In genomic region chr10:66852708-66853107, GRCm38 (mm10) we compare ENCODE assay signal across 10 mouse cellular contexts.
DNase-seq lines count a peak whose midpoint lies in the region; ATAC-seq and TF ChIP-seq lines count a peak whose summit lies in the region.
"Had no signal": no experiment of that assay in that cellular context is flagged by ENCODE, and none has a peak within 500 bp of the region (broad histone marks: within the 10 kb centered on the region; RNA-seq: fewer than 3 reads in every experiment).

No protein-coding gene starts in this region.

- no peak overlapping the region for H3K27ac ChIP-seq in heart, embryonic 13.5 days (replicated peaks)
- peak overlapping the region; percentile 51 for H3K27ac ChIP-seq in embryonic fibroblast, embryonic 13.5 days (ENCODE audit: insufficient read depth, low read length)
- H3K27ac ChIP-seq: hindbrain, embryonic 15.5 days; limb, embryonic 12.5 days had no signal

- TF ChIP-seq CTCF in embryonic fibroblast, embryonic 13.5 days (IDR thresholded peaks at IDR 0.05; ENCODE audit: borderline replicate concordance, insufficient read depth, low read length), result no peak

- H3K9me3 ChIP-seq in heart, embryonic 13.5 days, result no peaks in the 10 kb centered on the region; the same call in 1 of the 2 replicates
- H3K9me3 ChIP-seq: hindbrain, embryonic 15.5 days; limb, embryonic 12.5 days had no signal

- H3K4me3 ChIP-seq in heart, embryonic 13.5 days, result no peak overlapping the region
- no peak overlapping the region for H3K4me3 ChIP-seq in embryonic fibroblast, embryonic 13.5 days (ENCODE audit: insufficient read depth, low read length)
- H3K4me3 ChIP-seq: hindbrain, embryonic 15.5 days; limb, embryonic 12.5 days had no signal

- 32% methylated on average over 5 of the region's 5 CpGs for WGBS in heart, embryonic 13.5 days

- intact Hi-C loops in heart, postnatal 10 days (cut with DNase I), result loop anchor here (5.0 to 10.0 kb wide), 4 partner anchors 55 to 872 kb away; no protein-coding TSS in a partner anchor
- intact Hi-C loops in gastrocnemius, postnatal 36 days (cut with DNase I), result no loop called here

- no peak for DNase-seq in heart, postnatal 10 days
- peak; percentile 17 for DNase-seq in CD4-positive helper T cell, adult 2 months (ENCODE audit: low read depth, low spot score)
- DNase-seq in ovary, postnatal 10 days (ENCODE audit: low spot score), result no peak
- DNase-seq in yolk sac, embryonic 10.5 days (ENCODE audit: low spot score), result no peak
- no peak for DNase-seq in gastrocnemius, postnatal 36 days

- TF ChIP-seq POLR2A in embryonic fibroblast, embryonic 13.5 days (IDR thresholded peaks at IDR 0.05; ENCODE audit: low read depth, low read length), result no peak

- no peak for ATAC-seq in heart, embryonic 13.5 days (ENCODE audit: extremely low read depth, insufficient number of reproducible peaks, low FRiP score, low TSS enrichment)
- peak; percentile 81 for ATAC-seq in megakaryocyte progenitor cell, adult 5-6 weeks (replicated peaks; ENCODE audit: poor library complexity)

- H3K9ac ChIP-seq in heart, embryonic 13.5 days, result no peak overlapping the region
- H3K9ac ChIP-seq: hindbrain, embryonic 15.5 days; limb, embryonic 12.5 days had no signal

- peak overlapping the region; percentile 59 for H3K4me2 ChIP-seq in heart, embryonic 13.5 days

- H3K4me1 ChIP-seq in heart, embryonic 13.5 days, result no peaks in the 10 kb centered on the region
- peaks cover 9% of the 10 kb centered on the region for H3K4me1 ChIP-seq in embryonic fibroblast, embryonic 13.5 days (ENCODE audit: control insufficient read depth, insufficient read depth, low read length)
- H3K4me1 ChIP-seq: hindbrain, embryonic 15.5 days; limb, embryonic 12.5 days had no signal

- H3K36me3 ChIP-seq in heart, embryonic 13.5 days, result no peaks in the 10 kb centered on the region
- H3K36me3 ChIP-seq: hindbrain, embryonic 15.5 days; limb, embryonic 12.5 days had no signal

- no peaks in the 10 kb centered on the region for H3K27me3 ChIP-seq in heart, embryonic 13.5 days (replicated peaks)
- H3K27me3 ChIP-seq: hindbrain, embryonic 15.5 days had no signal
